Mouse (Mus musculus): ENCODE data around the gene Arpc1a.
"Not testable (repeated sequence)": the region's sequence is repeated elsewhere in the genome, so short reads cannot be mapped to it uniquely, and the experiment has no call there.

Arpc1a gene

DNA sequence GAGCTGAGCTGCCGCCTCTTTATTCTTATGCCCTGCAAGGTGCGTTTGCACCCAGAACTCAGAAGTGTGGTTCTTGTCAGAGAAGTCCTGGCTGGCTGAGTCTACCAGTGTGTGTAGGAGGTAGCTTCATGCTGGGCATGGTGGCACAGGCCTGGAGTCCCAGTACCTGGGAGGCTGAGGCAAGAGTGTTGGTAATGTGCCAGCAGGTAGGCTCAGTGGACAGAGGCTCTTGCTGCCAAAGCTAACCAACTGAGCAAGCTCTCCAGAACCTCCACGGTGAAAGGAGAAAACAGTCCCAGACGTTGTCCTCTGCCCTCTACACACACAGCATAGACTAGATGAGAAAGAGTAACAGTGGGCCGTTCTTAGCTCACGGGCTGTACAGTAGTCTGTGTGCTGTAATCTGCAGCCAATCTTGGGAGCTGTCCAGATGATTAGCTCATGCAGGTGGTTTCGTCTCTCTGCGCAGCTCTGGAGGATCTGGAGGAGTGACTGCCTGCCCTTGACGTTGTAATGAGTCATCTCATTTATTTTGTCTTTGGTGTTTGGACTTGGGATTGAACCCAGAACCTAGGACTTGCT lies 22.2 kb downstream of the Arpc1a start:
- DNase-seq, result no peak

DNA sequence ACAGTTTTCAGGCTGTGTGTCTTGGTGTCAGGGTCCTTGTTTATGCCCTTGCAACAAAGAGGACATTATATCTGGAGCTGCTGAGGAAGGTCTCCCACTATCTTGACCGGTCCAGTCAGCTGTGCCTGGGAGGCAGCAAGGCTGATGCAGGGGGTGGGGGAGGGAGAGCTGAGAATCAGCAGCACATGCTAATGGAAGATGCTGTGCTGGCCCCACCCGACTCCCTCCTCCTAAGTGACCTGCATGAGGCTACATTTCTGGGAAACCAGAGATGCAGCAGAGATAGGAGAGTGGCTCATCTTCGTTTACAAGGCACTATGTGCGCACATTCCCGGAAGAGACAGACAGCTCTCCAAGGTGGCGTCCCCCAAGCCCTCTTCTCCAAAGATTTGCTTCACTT lies 26.8 kb downstream of the Arpc1a start:
- no peak for DNase-seq

DNA sequence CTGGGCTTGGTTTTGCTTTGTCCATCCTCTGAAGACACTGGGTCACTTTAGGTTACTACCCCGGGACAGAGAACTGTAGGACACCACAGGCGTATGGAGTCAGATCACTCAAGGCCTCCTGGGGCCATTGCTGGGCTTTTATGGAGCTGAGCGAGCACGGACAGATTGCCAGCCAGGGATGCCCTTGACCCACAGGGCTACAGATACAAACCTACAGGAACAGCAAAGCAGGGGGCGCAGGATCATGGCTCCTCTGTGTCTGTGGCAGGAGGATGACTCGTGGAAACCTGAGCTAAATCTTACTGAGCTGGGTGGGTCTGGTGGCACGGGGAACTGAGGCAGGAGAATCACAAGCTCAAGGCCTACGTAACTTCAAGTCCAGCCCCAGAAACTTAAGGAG lies 28.9 kb downstream of the Arpc1a start:
- DNase-seq, result no peak

DNA sequence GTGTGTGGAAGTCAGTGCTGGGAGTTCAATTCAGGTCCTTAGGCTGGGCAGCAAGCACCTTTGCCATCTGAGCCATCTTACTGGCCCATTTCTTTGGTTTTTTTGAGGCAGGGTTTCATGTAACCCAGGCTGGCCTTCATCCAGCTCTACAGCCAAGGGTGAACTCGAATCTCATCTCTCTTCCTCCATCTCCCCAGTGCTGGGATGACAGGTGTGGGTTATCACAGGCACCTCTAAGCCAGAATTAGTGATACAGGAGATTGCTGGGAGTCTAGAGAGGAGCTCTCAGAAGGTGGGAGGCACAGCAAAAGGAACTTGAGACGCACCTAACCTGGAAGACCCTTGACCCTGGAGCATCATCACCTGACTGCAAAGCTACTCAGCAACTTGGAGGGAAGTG lies 29.8 kb downstream of the Arpc1a start:
- DNase-seq, result no peak

DNA sequence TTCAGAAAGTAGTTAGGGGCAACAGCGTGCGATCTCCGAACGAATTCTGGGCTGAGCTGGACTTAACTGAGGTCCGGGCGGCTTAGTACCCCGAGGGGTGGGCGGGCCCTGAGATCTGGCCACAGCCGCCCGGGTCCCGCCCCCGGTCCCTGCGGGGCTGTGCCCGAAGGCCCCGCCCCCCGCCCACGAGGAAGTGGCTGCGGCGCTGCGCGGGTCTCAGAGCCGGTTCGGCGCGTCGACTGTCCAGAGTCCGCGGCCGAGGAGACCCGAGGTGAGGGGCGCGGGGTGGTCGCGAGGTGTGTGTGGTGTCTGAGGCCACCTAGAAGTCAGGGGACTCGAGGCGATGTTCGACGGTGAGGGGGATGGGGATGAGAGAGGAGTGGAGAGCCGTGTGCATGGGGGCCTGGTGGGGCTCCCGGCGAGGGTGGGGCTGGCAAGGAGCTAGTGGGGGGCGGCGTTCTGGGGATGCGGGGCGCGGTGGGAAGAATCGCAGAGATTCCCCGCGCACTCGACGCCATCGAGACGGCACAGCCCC lies 30.5 kb downstream of the Arpc1a start, which contains the start of gene Arpc1b:
Arpc1b (plus strand) TSS at position 145 of the 535 bp plus-strand sequence.
- peak; percentile 77 for DNase-seq

DNA sequence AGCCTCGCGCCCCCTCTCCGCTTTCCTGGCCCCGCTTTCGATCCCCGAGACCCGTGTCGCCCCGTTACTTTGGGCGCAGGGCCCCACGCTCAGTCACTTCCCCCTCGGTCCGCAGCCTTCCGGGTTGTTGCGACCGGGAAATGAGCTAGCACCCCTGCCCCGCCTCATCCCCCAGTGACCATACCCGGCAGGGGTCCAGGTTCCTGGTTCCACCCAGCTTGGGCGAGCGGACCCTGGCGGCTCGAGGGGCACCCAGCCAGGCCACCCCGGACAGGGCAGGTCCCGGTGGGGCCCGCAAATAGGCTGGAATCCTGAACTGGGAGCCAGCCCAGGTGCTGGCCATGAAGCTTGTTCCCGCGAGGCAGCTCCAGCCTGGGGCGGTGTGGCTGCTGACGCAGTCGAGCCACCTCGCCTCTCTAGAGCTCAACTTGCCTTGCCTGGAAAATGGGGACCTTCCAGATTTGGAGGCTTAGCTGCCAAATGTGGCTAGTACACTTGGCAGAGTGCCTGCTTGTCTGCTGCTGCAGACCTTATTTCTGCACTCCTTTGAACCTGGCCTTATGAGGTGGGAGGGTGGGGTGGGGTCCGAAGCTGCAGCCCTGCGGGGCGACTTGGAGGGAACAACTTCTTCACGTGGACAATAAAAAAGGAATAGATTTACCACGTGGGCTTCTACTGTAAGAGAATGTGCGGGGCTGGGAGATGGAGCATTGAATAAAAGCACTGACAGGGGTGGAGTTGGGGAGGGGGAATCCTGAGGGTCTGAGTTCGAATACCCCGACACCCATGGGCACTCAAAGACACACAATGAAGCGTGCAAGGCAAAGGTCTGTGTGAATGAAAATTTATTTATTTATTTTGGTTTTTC lies 31.2 kb downstream of the Arpc1a start:
- peak; percentile 78 for DNase-seq

DNA sequence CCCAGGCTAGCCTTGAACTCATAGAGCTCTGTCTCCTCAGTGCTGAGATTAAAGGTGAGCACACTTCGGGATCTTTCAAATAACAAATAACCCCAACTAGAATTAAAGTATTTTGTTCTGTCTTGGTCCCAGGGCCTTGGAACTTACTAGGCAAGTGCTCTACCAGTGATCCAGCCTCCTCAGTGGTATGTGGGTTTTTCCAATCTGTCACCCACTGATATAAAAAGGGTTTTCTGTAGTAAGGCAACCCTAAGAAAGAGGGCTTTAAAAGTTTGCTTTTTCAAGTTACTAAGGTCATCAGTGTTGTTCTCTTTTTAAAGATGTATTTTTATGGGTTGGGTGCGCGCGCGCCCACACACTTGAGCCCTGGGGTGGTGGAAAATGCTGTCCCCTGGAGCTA lies 32.1 kb downstream of the Arpc1a start:
- no peak for DNase-seq

DNA sequence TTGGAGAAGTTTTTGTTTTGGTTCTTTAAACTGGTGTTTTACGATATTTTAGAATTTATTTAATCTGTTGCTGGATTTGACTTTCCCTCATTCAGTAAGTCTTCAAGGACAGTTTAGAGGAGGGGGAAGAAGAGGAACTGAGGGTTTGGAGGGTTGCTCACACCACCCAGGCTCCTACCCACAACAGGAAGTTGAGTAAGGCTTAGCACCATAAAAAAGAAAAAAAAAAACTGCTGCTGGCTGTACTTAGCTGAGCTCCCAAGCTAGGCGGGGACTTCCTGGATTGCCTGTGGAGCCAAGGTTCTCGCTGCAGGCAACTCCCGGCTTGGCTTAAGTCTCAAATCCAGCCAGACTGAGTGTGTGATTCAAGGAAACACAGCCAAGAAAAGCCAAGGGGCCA lies 32.7 kb downstream of the Arpc1a start:
- peak; percentile 58 for DNase-seq

DNA sequence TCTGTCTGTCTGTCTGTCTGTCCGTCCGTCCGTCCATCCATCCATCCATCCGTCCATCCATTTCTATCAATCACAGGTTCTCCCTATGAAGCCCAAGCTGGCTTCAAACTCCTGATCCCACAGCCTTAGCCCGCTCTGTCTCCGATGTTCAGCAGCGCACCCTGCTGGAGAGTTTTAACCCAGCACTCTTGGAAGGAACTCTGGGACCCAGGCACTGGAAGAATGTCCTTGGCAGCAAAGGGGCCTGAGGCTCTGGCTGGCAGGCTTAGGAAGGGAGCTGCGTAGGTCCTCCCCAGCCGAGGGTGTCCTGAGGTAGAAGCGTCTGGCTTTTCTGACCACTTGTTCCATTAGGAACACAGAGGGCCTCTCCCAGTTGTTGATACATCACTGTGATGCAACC lies 33.3 kb downstream of the Arpc1a start:
- peak; percentile 86 for DNase-seq

DNA sequence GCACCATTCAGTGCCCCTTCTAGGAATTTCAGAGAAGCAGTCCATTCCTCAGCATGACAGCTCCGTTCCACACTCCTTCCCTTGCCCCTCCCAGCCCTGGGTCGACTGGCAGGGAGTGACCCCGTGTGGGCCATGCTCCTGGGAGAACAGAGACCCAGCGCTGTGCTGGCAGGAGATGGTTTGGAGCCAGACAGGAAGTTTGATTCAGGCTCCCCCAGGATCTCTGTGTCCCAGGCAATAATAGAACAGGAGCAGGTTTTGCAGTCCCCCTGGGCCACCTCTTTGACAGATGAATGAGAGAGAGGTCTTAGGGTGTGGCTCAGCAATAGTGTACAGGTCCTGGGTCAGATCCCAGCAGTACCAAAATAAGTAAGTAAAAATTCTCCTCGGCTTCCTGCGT lies 34.4 kb downstream of the Arpc1a start:
- DNase-seq, result no peak

DNA sequence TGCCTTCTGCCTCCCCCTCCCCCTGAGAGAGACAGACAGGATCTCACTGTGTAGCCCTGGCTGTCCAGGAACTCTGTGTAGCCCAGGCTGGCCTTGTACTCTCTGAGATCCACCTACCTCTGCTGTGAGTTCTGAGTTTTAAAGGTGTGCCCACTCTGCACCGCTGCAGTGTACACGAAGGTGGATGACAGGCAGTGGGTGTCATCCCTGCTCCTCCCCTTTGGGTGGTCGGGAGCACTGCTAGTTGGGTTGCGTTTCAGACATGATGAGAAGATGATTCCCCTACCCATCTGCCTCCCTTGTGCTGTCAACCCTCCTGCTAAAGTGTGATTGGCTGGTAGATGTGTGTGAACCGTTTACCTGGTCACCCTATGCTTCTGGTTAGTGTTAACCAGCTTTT lies 34.8 kb downstream of the Arpc1a start:
- DNase-seq, result no peak

DNA sequence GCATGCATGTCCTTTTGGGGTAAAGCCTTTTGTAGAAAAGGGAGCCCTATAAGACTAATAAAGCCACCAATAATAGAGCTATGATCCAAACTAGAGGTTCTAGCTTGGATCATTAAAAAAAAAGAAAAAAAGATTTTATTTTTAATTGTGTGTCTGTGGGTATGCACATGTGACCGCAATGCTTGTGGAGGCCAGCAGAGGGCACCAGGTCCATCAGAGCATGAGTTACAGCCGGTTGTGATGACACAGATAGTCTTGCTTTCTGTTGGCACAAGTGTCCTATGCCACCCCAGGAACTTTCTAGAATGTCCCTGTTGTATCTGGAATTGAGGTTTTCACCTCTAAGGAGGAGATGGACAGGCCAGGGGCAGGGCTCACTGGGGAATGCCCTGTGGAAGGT lies 35.8 kb downstream of the Arpc1a start:
- peak; percentile 60 for DNase-seq

DNA sequence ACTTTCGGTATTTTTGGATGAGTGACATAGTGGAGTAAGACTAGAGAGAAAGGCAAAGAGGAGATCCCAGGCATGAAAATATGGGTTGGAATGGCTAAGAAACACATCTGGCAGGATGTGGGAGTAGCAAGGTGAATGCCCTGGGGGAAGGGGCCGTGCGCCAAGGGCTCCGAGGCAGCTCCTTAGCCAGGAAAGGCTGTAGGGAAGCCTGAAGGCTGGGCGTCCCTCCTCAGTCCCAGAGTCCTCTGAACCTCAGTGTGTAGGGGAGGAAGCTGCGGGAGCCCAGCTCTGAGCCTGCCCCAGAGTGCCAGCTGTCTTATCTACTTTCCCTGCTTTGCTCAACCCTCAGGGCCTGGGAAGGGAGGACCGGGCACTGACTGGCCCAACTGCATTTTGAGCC lies 37.3 kb downstream of the Arpc1a start:
- DNase-seq, result no peak

DNA sequence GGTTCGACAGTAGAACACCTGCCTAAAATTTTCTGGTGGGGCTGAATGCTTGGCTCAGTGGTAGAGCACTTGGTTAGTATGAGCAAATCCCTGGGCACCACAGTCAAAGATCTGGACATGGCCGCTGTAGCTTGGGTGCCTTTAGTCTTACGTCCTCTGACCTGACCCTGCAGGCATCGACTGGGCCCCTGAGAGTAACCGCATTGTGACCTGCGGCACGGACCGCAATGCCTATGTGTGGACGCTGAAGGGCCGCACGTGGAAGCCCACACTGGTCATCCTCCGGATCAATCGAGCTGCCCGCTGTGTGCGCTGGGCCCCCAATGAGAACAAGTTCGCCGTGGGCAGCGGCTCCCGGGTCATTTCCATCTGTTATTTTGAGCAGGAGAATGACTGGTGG lies 39.8 kb downstream of the Arpc1a start:
- DNase-seq, result no peak

DNA sequence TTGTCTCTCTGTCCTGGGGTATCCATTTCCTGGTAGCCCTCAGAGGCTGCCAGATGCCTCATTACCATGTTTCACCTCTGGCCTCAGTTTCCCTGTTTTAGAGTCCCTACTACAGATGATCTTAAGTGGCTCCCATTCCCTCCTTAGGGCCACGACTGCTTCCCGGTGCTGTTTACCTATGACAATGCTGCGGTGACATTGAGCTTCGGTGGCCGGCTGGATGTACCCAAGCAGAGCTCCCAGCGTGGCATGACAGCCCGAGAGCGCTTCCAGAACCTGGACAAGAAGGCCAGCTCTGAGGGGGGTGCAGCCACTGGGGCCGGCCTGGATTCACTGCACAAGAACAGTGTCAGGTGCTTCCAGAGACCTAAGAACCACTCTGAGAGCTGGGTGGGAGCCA lies 43.0 kb downstream of the Arpc1a start:
- no peak for DNase-seq

DNA sequence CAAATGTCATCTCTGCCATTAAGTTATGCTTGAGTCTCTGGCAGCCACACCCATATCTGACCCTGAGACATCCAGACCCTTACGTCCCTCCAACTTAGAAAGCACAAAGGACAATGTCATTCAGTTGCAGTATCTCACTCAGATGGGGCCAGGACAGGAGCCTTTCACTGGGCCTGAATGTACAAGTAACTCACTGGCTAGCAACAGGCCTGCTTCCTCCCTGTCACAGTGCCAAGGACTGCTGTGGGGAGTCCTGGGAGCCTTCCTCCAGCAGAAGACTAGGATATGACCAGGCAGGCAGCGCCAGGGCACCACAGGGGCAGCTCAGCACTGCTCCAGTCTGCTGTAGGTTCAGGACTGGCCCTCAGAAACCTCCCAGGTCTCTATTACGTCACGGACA lies 45.5 kb downstream of the Arpc1a start:
- DNase-seq, result no peak

DNA sequence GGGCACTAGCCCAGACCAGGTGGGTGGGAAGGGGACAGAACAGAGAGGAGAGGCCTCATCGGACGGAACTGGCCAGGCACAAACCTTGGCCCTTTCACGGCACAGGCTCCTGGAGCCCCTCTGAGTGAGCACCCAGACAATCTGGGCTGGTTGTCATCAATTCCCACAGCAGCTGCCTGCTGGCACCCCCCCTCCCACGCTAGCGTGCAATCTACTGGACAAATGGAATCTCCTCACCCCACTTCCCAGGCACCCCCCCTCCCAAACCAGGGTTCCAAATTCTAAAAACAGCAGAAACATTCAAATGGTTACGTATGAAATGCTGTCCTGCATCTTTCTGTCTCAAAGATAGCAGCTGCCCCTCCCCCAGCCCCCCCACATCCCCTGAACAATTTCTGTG lies 46.1 kb downstream of the Arpc1a start:
- DNase-seq, result not testable (repeated sequence)

DNA sequence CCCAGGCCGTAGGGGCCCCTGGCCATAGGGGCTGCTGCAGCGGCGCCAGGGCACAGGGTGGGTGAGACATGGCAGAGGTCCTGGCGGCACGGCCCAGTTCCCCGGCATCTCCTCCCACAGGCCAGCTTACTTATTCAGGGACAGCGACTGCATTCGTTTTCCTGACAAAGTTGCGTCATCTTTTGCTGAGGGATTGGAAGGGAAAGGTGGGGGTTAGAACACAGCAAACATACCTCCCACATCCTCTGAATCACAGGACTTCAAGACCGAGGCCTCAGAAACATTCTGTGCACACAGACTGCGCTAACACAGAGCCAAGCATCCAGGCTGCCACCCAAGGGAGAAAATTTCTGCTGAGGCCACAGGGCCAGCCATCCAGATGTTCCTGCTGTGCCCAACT lies 46.6 kb downstream of the Arpc1a start:
- no peak for DNase-seq

DNA sequence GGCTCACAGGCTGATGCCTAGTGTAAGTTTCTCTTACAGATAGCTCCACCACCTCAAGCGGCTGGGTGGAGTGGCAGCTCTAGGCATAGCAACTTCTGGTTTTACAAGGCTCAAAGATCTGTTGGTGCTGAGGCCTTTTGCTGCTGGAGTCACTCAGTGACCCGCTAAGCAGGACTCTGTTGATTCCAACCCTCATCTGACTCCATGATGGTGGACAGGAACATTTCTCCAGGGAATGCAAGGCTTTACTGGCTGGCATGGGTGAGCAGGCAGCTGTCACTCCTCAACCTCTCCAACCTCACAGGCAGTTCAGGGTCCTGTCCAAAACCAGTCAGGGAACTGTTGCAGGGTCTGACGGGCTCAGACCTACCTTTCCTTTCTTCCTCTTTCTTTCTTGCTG lies 47.4 kb downstream of the Arpc1a start:
- no peak for DNase-seq

DNA sequence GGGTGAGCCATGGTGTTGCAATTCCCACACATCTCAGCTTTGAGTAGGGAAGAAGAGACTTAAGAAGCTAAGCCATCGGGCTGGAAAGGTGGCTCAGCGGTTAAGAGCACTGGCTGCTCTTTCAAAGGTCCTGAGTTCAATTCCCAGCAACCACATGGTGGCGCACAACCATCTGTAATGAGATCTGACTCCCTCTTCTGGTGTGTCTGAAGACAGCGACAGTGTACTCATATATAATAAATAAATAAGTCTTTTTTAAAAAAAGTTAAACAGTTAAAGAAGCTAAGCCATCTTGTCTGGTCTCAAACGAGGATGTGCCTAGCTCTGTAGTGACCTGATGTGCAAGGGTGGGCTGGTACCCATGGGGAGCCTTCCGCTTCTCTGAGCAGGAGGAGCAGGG lies 49.6 kb downstream of the Arpc1a start:
- DNase-seq, result not testable (repeated sequence)

DNA sequence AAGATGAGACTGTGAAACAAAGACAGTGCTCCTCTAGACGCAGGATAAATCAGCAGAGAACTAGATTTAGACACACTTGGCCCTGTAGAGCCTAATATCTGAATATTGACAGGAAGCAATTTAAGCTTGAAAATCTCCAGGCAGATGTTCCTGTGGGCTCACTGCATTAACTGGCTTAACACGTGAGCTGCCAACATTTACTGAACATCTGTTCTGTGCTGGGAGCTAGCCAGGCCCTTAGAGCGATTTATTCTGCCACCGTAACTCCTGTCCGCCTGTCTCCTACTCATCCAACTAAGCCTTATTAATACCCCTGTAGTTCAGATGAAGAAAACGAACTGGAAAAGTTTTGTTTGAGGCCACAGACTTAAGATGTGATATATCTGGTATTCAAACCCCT lies 55.2 kb downstream of the Arpc1a start:
- DNase-seq, result no peak

DNA sequence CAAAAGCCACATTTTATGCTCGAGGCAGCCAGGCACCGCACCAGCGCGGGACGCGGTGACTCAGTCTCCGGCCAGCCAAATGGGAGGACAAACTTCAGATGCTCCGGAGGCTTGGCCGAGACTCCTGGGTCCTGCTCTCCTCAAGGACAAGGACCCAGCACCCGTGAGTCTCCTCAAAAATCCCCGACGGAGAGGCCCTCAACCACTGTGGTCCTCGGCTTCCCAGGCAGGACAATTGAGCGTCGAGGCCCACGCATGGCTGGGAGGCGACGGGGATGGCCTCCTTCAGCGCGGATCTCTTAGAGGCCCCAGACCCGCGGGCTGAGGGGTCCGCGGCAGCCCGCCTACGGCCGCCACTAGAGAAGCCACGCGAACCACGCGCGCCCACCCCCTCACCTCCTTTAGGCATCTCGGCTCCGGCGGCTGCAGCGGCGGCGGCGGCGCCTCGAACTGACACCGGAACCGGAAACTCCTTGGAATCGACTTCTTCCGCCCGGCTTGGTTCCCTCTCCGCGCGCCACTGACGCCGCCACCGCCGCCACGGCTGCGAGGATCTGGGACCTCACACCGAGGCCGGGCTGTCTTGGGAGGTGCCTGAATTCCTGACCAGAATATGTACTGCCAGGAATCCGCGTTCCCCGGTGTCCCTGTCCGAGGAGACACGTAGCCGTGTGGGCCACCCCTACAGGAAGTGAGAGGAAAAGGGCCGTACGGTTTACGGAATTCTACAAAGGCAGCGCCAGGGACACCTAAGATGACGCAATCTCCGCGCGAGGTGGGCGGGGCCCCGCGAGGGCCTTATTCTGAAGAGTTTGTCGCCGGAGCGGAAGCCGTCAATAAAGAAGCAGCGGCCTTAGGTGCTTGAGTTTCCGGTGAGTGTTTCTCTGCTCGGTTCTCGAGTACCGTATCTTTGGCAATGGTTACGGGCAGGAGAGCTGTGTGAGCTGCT lies 56.2 kb downstream of the Arpc1a start, which contains the start of the genes Pdap1 and Bud31:
Pdap1 (minus strand) TSS at position 668 of the 949 bp plus-strand sequence.
Bud31 (plus strand) TSS at position 792 of the 949 bp plus-strand sequence.
- DNase-seq, result peak; percentile 95

DNA sequence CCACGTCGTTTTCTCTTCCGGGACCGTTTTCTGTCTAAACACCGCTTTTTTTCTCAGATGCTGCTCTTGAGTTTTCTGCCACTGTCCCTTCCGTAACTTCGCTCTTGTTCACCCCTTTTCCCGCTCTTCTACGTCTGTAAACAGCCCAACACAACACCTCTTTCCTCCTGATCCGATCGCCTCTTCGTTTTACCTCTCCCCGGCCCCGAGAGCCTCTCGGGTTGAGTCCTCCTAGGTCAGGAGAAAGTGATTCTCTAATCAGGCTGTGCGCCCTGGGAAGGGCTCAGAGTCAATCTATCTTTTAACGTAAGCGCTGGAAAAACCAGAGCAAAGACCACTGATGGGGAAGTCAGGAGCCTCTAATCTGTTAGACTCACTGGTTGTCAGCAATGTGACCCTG lies 57.0 kb downstream of the Arpc1a start:
- peak; percentile 39 for DNase-seq

All from thymus, postnatal 4 days (tissue).